Mouse (Mus musculus) limb, embryonic 12.5 days (tissue): Measurements from ENCODE around the gene Dnajc13. TPM values are rescaled to one million over a fixed set of nuclear protein-coding genes. Genes with fewer than 3 reads are reported as not detected.

Experiments
- ATAC-seq: fragments of 200-750 bp; cut with Nextera tagmentation; 2 replicates; pipeline ENCODE4 v1.8.0; 2017; ENCODE audit warnings: low read depth, moderate TSS enrichment; ENCODE audit not compliant: insufficient number of reproducible peaks, insufficient read depth, low FRiP score, low TSS enrichment
- H3K27ac ChIP-seq: fragments of 300-500 bp; sonication (generic); 2 replicates; pipeline ENCODE4 v1.5.1; 2016; ENCODE audit warnings: mild to moderate bottlenecking, moderate library complexity
- H3K27me3 ChIP-seq: fragments of 300-500 bp; sonication (generic); 2 replicates; pipeline ENCODE4 v1.6.1; 2016; ENCODE audit warnings: mild to moderate bottlenecking, moderate library complexity
- H3K36me3 ChIP-seq: fragments of 300-500 bp; sonication (generic); 2 replicates; pipeline ENCODE4 v1.6.1; 2016; ENCODE audit warnings: mild to moderate bottlenecking, moderate library complexity
- H3K4me1 ChIP-seq: fragments of 300-500 bp; sonication (generic); replicated peaks from 2 replicates; pipeline ENCODE4 v1.6.1; 2016
- H3K4me2 ChIP-seq: fragments of 300-500 bp; sonication (generic); 2 replicates; pipeline ENCODE4 v1.6.1; 2016; ENCODE audit warnings: mild to moderate bottlenecking, moderate library complexity
- H3K4me3 ChIP-seq: fragments of 300-500 bp; sonication (generic); replicated peaks from 2 replicates; pipeline ENCODE4 v1.5.1; 2016; ENCODE audit warnings: mild to moderate bottlenecking
- H3K9ac ChIP-seq: fragments of 300-500 bp; sonication (generic); replicated peaks from 2 replicates; pipeline ENCODE4 v1.6.1; 2016; ENCODE audit warnings: mild to moderate bottlenecking, moderate library complexity
- H3K9me3 ChIP-seq: fragments of 300-500 bp; sonication (generic); 2 replicates; pipeline ENCODE4 v1.6.1; 2016; ENCODE audit warnings: mild to moderate bottlenecking, moderate library complexity
- WGBS: fragments of 180-500 bp; shearing (Covaris S2); methylation state at CpG from one replicate; pipeline ENCODE4 v1.1.7; 2016; 5-methylcytosine and 5-hydroxymethylcytosine counted together
- polyA plus RNA-seq: library from polyadenylated mRNA; unstranded; fragments of >200 nt; fragmentation: Nextera tagmentation; extraction: Ambion mirVana; gene quantifications from 2 replicates; pipeline ENCODE4 v1.2.1, GENCODE M21; 2016

The Dnajc13 gene
- polyA plus RNA-seq = 23.7 and 23.8 TPM in 2 replicates

GRCm38 (mm10) chr9:104262823-104263352, at the start of gene Dnajc13:
Gene Dnajc13 (minus strand): TSS chr9:104262930.
- H3K4me3 ChIP-seq = peak within 1 kb of the TSS; percentile 90
- peak within 1 kb of the TSS; percentile 88 for H3K9ac ChIP-seq
- peaks cover 19% of the 10 kb centered on the region for H3K4me1 ChIP-seq
- peak within 1 kb of the TSS; percentile 88 for H3K27ac ChIP-seq
- H3K36me3 ChIP-seq = no peaks in the 10 kb centered on the region
- no peaks in the 10 kb centered on the region for H3K27me3 ChIP-seq
- under 1% methylated on average over 44 of the region's 60 CpGs for WGBS
- H3K9me3 ChIP-seq = no peaks in the 10 kb centered on the region
- peak within 1 kb of the TSS; percentile 87 for H3K4me2 ChIP-seq
- peak; percentile 98 for ATAC-seq

GRCm38 (mm10) chr9:104306734-104307133, 44.0 kb upstream of the Dnajc13 start:
- no peak for ATAC-seq
- Histone ChIP-seq H3K4me3 (no peak overlapping the region), H3K4me2 (no peak overlapping the region), H3K9ac (no peak overlapping the region), H3K36me3 (no peaks in the 10 kb centered on the region), H3K9me3 (no peaks in the 10 kb centered on the region), H3K27ac (no peak overlapping the region), H3K4me1 (no peaks in the 10 kb centered on the region), H3K27me3 (no peaks in the 10 kb centered on the region)
- WGBS = 12% methylated on average over 6 of the region's 6 CpGs

- Histone ChIP-seq H3K9ac (no peak overlapping the region), H3K9me3 (no peaks in the 10 kb centered on the region), H3K27me3 (no peaks in the 10 kb centered on the region), H3K4me3 (no peak overlapping the region), H3K36me3 (no peaks in the 10 kb centered on the region), H3K4me1 (no peaks in the 10 kb centered on the region), H3K4me2 (no peak overlapping the region), H3K27ac (no peak overlapping the region)
- ATAC-seq = no peak
- 90% methylated on average over 6 of the region's 6 CpGs for WGBS
Measured at GRCm38 (mm10) chr9:104305333-104306111, 42.8 kb upstream of the Dnajc13 start.

GRCm38 (mm10) chr9:104304800-104305199, 42.1 kb upstream of the Dnajc13 start:
- no peak overlapping the region for H3K9ac ChIP-seq
- no peaks in the 10 kb centered on the region for H3K27me3 ChIP-seq
- H3K4me3 ChIP-seq = no peak overlapping the region
- H3K27ac ChIP-seq = no peak overlapping the region
- no peaks in the 10 kb centered on the region for H3K4me1 ChIP-seq
- ATAC-seq = no peak
- 73% methylated on average over 10 of the region's 10 CpGs for WGBS
- H3K36me3 ChIP-seq = no peaks in the 10 kb centered on the region
- H3K4me2 ChIP-seq = no peak overlapping the region
- H3K9me3 ChIP-seq = no peaks in the 10 kb centered on the region

- Histone ChIP-seq H3K27me3 (no peaks in the 10 kb centered on the region), H3K4me1 (no peaks in the 10 kb centered on the region), H3K36me3 (no peaks in the 10 kb centered on the region), H3K4me3 (no peak overlapping the region), H3K9ac (no peak overlapping the region), H3K27ac (no peak overlapping the region), H3K9me3 (no peaks in the 10 kb centered on the region), H3K4me2 (no peak overlapping the region)
- 75% methylated on average over 4 of the region's 4 CpGs for WGBS
- no peak for ATAC-seq
Measured at GRCm38 (mm10) chr9:104304376-104304775, 41.6 kb upstream of the Dnajc13 start.

GRCm38 (mm10) chr9:104300569-104300968, 37.8 kb upstream of the Dnajc13 start:
- 87% methylated on average over 12 of the region's 12 CpGs for WGBS
- H3K9me3 ChIP-seq = no peaks in the 10 kb centered on the region
- H3K4me1 ChIP-seq = no peaks in the 10 kb centered on the region
- H3K9ac ChIP-seq = no peak overlapping the region
- no peak for ATAC-seq
- no peak overlapping the region for H3K4me3 ChIP-seq
- no peaks in the 10 kb centered on the region for H3K36me3 ChIP-seq
- no peaks in the 10 kb centered on the region for H3K27me3 ChIP-seq
- H3K4me2 ChIP-seq = no peak overlapping the region
- H3K27ac ChIP-seq = no peak overlapping the region

- Histone ChIP-seq H3K27ac (no peak overlapping the region), H3K9ac (no peak overlapping the region), H3K4me1 (no peaks in the 10 kb centered on the region), H3K4me2 (no peak overlapping the region), H3K4me3 (no peak overlapping the region), H3K27me3 (no peaks in the 10 kb centered on the region), H3K9me3 (no peaks in the 10 kb centered on the region), H3K36me3 (no peaks in the 10 kb centered on the region)
- ATAC-seq = no peak
- WGBS = 77% methylated on average over 3 of the region's 3 CpGs
Measured at GRCm38 (mm10) chr9:104297041-104297440, 34.3 kb upstream of the Dnajc13 start.

- no peak overlapping the region for H3K4me3 ChIP-seq
- H3K36me3 ChIP-seq = no peaks in the 10 kb centered on the region
- no peak overlapping the region for H3K4me2 ChIP-seq
- H3K9ac ChIP-seq = no peak overlapping the region
- 70% methylated on average over 6 of the region's 6 CpGs for WGBS
- H3K27ac ChIP-seq = no peak overlapping the region
- no peaks in the 10 kb centered on the region for H3K27me3 ChIP-seq
- ATAC-seq = no peak
- H3K4me1 ChIP-seq = no peaks in the 10 kb centered on the region
- H3K9me3 ChIP-seq = no peaks in the 10 kb centered on the region
Measured at GRCm38 (mm10) chr9:104284934-104285333, 22.2 kb upstream of the Dnajc13 start.

GRCm38 (mm10) chr9:104282536-104282935, 19.8 kb upstream of the Dnajc13 start:
- Histone ChIP-seq H3K9ac (no peak overlapping the region), H3K4me3 (no peak overlapping the region), H3K4me2 (no peak overlapping the region), H3K27me3 (no peaks in the 10 kb centered on the region), H3K4me1 (no peaks in the 10 kb centered on the region), H3K9me3 (no peaks in the 10 kb centered on the region), H3K36me3 (no peaks in the 10 kb centered on the region), H3K27ac (no peak overlapping the region)
- no peak for ATAC-seq
- WGBS = 44% methylated on average over 8 of the region's 8 CpGs

- no peak for ATAC-seq
- Histone ChIP-seq H3K9ac (no peak overlapping the region), H3K4me1 (no peaks in the 10 kb centered on the region), H3K9me3 (no peaks in the 10 kb centered on the region), H3K27ac (no peak overlapping the region), H3K36me3 (no peaks in the 10 kb centered on the region), H3K27me3 (no peaks in the 10 kb centered on the region), H3K4me3 (no peak overlapping the region), H3K4me2 (no peak overlapping the region)
- WGBS = 77% methylated on average over 5 of the region's 5 CpGs
Measured at GRCm38 (mm10) chr9:104281737-104282136, 19.0 kb upstream of the Dnajc13 start.

- H3K27me3 ChIP-seq = no peaks in the 10 kb centered on the region
- H3K9me3 ChIP-seq = no peaks in the 10 kb centered on the region
- H3K36me3 ChIP-seq = no peaks in the 10 kb centered on the region
- ATAC-seq = no peak
- 79% methylated on average over 8 of the region's 8 CpGs for WGBS
- H3K4me3 ChIP-seq = no peak overlapping the region
- H3K9ac ChIP-seq = no peak overlapping the region
- no peak overlapping the region for H3K4me2 ChIP-seq
- H3K4me1 ChIP-seq = no peaks in the 10 kb centered on the region
- no peak overlapping the region for H3K27ac ChIP-seq
Measured at GRCm38 (mm10) chr9:104280725-104281495, 18.2 kb upstream of the Dnajc13 start.
